Mouse (Mus musculus) embryonic stem cell, embryonic (primary cell): ENCODE measurements around the gene Trabd2b.

Experiments used
- CTCF ChIA-PET, 4 experiments: fragments of 300-600 bp in 2 of 4; fragments of 350-600 bp in 2 of 4; sonication (Branson Sonifier 250); formaldehyde crosslinking; loops; one replicate each; lab custom pipeline; 2022; ENCODE audit warnings: inconsistent platforms in 2 of 4; lab: Charles Lee
- POLR2A ChIA-PET, 4 experiments: fragments of 300-600 bp in 2 of 4; fragments of 350-600 bp in 2 of 4; sonication (Branson Sonifier 250); formaldehyde crosslinking; loops; one replicate each; lab custom pipeline; 2022; ENCODE audit warnings: antibody characterized with exemption in 4 of 4, inconsistent platforms in 1 of 4; lab: Charles Lee

Gene Trabd2b

DNA sequence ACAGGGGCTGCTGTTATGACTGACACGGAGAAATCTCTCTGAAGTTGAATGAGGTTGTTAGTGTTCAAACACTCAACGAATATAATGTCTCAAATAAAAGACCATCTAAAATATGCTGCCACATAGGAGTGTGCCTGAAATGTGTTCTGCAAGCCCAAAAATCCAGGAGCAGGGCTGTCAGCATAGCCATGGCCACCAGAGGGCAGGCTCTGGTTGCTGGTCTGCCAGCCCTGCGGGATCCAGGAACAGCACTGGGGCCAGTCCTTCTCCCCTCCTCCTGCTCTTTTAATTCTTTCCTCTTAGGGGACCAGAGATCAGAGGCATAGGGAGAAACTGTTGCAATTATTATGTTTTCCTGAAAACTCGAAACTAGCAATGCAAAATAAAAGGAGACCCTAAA is 241.2 kb downstream of the Trabd2b start:
- ChIA-PET POLR2A (interaction anchor here in 1 of 4 experiments (0.6 kb wide), 1 partner anchor 53 kb away, joined by 3 read pairs; no protein-coding TSS in a partner anchor), CTCF (interaction anchor here in 3 of 4 experiments (0.6 to 1.8 kb wide), 8 partner anchors 9 to 431 kb away, joined by 3 to 10 read pairs (median 4); partner anchors contain the start of gene Foxd2 (in 1 of the 3))

- CTCF ChIA-PET, result interaction anchor here (0.6 to 1.9 kb wide), 18 partner anchors 11 to 299 kb away, joined by 3 to 10 read pairs (median 4); partner anchors contain the start of gene Foxd2 (in 2 of the 4)
- POLR2A ChIA-PET, result interaction anchor here in 2 of 4 experiments (0.5 to 0.6 kb wide), 2 partner anchors 285 to 545 kb away, joined by 3 read pairs; no protein-coding TSS in a partner anchor
Observed at GRCm38 (mm10) chr4:114648532-114649074, 242.1 kb downstream of the Trabd2b start.

DNA sequence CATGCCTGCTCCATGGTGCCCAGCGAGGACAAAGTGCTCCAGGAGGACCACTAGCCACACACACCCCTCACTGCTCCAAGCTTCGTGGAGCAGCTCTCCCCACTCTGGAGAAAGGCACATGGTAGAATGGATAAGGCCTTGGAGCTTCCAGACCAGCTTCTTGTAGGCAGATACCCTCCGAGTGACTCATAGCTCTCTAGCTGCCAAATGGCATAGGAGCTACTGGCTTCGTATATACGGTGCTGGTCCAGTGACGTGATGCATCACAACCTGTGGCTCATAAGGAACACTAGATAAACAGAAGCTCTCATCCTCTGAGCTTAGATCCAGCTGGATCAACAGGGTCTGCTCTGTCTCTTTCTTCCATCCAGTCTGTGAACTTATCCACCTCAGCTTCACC is 244.0 kb downstream of the Trabd2b start:
- CTCF ChIA-PET, result interaction anchor here in 2 of 4 experiments (0.8 to 2.6 kb wide), 7 partner anchors 15 to 296 kb away, joined by 3 to 9 read pairs (median 4); partner anchors contain the start of gene Foxd2 (in 1 of the 2)

DNA sequence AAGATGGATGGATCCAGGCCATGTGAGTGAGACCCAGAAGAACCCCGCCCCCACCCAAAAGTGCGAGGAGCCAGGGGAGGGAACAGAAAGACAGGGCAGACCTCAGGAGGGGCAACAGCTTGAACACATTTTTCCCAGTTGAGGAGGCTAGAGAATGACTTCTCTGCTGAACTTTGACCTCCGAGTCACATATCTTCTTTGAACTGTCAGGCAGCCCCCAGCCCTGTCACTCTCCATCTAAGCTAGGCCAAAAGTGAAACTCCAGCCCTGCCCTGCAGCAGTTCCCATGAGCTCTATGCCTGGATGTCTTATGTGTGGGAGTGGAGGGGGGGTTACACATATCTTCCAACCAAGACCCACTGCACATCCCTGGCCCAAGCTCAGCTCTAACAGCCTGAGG is 244.5 kb downstream of the Trabd2b start:
- POLR2A ChIA-PET, result interaction anchor here in 1 of 4 experiments (0.5 kb wide), 1 partner anchor 38 kb away, joined by 3 read pairs; no protein-coding TSS in a partner anchor
- CTCF ChIA-PET, result interaction anchor here in 2 of 4 experiments (0.8 to 2.6 kb wide), 5 partner anchors 15 to 258 kb away, joined by 3 to 9 read pairs (median 6); partner anchors contain the start of gene Foxd2 (in 1 of the 2)

More for the DNA sequence above, 244.0 kb downstream of the Trabd2b start:
- POLR2A ChIA-PET, result interaction anchor here in 2 of 4 experiments (0.5 to 0.6 kb wide), 2 partner anchors 15 to 38 kb away, joined by 3 read pairs; no protein-coding TSS in a partner anchor

GRCm38 (mm10) chr4:114651606-114652005 is 245.1 kb downstream of the Trabd2b start:
- ChIA-PET CTCF (interaction anchor here in 2 of 4 experiments (1.8 to 2.6 kb wide), 3 partner anchors 14 to 257 kb away, joined by 6 to 9 read pairs (median 9); partner anchors contain the start of gene Foxd2 (in 1 of the 2)), POLR2A (no interaction called here)

DNA sequence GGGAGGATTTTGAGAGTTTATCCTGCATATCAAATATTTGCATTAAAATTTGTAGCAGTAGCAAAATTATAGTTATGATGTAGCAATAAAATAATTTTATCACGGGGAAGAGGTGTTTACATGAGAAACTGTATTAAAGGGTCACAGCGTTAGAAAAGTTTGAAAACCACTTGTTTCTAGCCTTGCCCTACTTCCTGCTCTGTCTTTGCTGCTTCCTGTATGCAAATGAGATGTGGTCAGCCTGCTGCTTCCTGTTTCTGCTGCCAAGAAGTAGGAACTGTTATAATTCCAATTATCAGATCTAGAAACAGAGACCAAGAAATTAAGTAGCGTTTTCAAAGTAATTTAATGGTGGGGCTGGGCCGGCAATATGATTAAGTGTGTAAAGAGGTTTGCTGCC is 245.9 kb downstream of the Trabd2b start:
- POLR2A ChIA-PET, result no interaction called here

DNA sequence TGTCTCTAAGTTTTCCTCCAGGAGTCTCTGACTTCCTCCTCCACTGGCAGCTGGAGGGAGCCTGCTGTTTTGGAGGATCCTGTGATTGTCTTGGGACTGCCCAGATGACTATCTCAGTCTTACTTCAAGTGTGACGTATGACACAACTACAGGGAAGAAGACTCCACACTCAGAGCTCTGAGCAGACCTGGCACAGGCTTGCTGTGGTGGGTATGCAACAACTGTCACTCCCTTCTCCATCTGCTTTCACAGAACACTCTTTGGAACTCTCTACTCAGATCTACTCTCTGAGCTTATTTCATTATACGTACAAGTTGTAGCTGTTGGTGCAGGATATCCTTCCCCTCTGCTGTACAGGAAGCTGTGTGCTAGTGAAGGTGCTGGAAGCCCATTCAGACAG is 251.4 kb downstream of the Trabd2b start:
- CTCF ChIA-PET, result no interaction called here
- POLR2A ChIA-PET, result no interaction called here

More for the DNA sequence above, 245.9 kb downstream of the Trabd2b start:
- CTCF ChIA-PET, result interaction anchor here in 1 of 4 experiments (0.9 to 1.1 kb wide), 2 partner anchors 256 to 260 kb away, joined by 3 to 4 read pairs; partner anchors contain the start of gene Foxd2

DNA sequence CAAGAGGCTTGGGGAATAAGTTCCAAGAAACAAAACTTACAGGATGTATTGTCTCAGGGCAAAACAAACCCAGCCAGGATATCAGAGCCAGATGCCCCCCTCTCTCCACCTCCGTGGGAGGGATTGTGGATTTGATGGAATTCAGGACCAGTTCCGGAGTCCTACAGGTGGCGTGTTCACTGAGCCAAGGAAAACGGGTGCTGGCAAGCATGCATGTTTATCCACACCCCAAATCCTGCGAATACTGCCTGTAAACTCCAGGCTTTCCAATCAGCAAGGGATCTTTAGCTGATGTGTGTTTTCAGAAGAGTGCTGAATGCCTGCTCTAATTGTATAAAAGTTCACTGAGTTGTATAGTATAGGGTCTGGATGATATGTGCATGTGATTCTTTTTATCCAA is 253.4 kb downstream of the Trabd2b start:
- ChIA-PET CTCF (interaction anchor here in 1 of 4 experiments (1.0 to 1.5 kb wide), 2 partner anchors 249 to 351 kb away, joined by 3 to 4 read pairs; partner anchors contain the start of gene Foxd2), POLR2A (no interaction called here)

DNA sequence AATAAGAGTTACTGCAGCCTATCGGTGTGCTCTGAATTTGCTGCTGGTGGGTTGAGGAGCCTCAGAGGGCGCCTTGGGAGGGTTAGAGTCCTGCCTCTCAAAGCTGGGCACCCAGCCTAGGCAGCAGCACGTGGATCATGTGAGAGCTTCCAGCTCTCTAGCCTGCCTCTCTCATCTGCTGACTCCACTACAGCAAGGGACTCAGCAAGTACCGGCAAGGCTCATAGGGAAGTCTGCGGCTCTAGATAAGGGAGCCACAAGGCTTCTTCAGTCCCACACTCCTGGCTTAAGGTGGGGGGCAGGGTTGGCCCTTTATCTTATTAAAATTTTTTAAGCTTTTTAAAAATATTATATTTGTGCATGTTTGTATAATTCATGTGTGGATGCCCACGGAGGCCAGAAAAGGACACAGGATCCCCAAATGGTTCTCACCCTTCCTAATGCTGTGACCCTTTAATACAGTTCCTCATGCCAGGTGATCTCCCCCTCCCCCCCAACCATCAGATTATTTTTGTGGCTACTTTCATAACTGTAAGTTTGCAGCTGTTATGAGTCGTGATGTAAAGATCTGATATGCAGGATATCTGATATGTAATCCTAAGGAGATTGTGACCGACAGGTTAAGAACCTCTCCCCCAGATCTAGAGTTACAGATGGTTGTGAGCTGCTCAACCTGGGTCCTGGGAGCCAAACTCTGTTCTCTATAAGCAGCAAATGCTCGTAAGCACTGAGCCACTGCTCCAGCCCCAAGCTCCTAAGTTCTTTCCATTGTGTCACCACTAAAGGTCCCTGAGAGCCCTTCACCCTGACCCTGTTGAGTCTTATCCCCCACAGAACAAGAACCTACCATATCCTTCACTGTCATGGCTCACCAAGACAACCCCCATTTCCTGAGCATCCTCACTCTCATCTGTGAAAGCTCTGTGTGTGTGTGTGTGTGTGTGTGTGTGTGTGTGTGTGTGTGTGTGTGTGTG is 257.8 kb downstream of the Trabd2b start:
- CTCF ChIA-PET, result interaction anchor here (0.5 to 4.1 kb wide), 18 partner anchors 10 to 448 kb away, joined by 3 to 54 read pairs (median 6); partner anchors contain the start of gene Foxd2 (in 3 of the 4)

More for the DNA sequence above, 257.8 kb downstream of the Trabd2b start:
- POLR2A ChIA-PET, result no interaction called here
